Mouse (Mus musculus): ENCODE results near the gene Zfp420.

Gene Zfp420

GRCm38 (mm10) chr7:29898351-29898750 is 38.6 kb downstream of the Zfp420 start:
- DNase-seq (ENCODE audit: low spot score in 2 of 2), result no peak

- no peak for DNase-seq (ENCODE audit: low spot score in 2 of 2)
Observed at GRCm38 (mm10) chr7:29904101-29904500, 44.3 kb downstream of the Zfp420 start.

GRCm38 (mm10) chr7:29905966-29906681 is 46.3 kb downstream of the Zfp420 start, which contains the start of gene Zfp27:
Gene Zfp27, minus strand, starts transcription at chr7:29906572.
- peak; percentile 41 to 69 for DNase-seq (ENCODE audit: low spot score in 2 of 2)

- DNase-seq (ENCODE audit: low spot score in 2 of 2), result no peak
Observed at GRCm38 (mm10) chr7:29906682-29907058, 46.9 kb downstream of the Zfp420 start.

GRCm38 (mm10) chr7:29907206-29907605 is 47.4 kb downstream of the Zfp420 start:
- no peak for DNase-seq (ENCODE audit: low spot score in 2 of 2)

- peak; percentile 66 to 83 for DNase-seq (ENCODE audit: low spot score in 2 of 2)
Observed at GRCm38 (mm10) chr7:29908130-29908950, 48.6 kb downstream of the Zfp420 start, which contains the start of gene Zfp383. Gene Zfp383, plus strand, starts transcription at chr7:29908223.

- no peak for DNase-seq (ENCODE audit: low spot score in 2 of 2)
Observed at GRCm38 (mm10) chr7:29910252-29910651, 50.5 kb downstream of the Zfp420 start.

GRCm38 (mm10) chr7:29912172-29912571 is 52.4 kb downstream of the Zfp420 start:
- no peak for DNase-seq (ENCODE audit: low spot score in 2 of 2)

- DNase-seq (ENCODE audit: low spot score in 2 of 2), result no peak
Observed at GRCm38 (mm10) chr7:29917371-29918061, 57.7 kb downstream of the Zfp420 start.

- DNase-seq (ENCODE audit: low spot score in 2 of 2), result no peak
Observed at GRCm38 (mm10) chr7:29918062-29918453, 58.3 kb downstream of the Zfp420 start.

GRCm38 (mm10) chr7:29921439-29922093 is 61.8 kb downstream of the Zfp420 start:
- DNase-seq (ENCODE audit: low spot score in 2 of 2), result no peak

- DNase-seq (ENCODE audit: low spot score in 2 of 2), result no peak
Observed at GRCm38 (mm10) chr7:29922780-29923179, 63.0 kb downstream of the Zfp420 start.

All from spleen, postnatal 4 days (tissue).